Mouse (Mus musculus): ENCODE results near the gene Ncoa7.

The Ncoa7 gene

DNA sequence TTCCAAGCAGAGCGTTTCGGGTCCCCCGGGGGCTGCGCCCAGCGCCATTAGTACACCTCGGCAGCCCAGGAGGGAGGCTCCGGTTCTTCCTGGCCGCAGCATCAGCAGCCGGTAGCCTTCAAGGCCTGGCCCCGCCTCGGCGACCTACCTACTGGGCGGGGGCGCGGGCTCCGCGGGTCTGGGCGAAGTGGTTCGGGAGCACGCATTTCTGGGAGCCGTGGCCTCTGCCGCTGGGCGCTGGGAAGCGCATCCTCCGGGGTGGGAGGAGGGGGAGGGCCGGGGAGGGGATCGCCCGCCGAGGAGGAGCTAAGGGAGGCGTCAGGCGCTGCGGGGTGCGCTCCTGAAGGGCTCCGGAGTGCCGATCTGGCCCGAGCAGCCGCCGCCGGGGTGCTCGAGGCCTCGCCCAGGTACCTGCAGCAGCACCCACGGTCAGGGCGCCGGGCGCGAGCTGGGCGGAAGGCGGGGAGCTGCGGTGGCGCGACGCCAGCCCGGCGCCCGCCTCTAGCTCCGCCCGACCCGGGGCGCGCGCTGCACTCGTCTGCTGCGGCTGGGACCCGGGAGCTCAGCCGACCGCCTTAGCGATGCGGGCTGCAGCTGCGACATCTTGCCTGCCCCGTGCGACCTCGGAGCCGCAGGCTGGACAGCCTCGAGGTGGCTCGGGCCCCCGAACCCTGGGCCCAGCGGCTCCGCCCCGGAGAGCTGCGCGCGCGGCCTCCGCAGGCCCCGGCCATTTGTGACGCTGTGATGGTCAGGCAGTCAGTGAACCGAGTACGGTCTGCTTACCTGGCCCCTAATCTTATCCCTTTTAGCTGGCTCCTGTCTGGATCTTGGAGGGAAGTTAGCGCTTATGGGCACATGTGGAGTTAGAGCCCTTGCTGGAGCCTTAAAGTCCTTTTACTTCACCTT is at the start of gene Ncoa7:
Gene Ncoa7, minus strand, starts transcription at position 646 of the 906 bp plus-strand sequence.
- DNase-seq (ENCODE audit: low spot score), result peak; percentile 77

DNA sequence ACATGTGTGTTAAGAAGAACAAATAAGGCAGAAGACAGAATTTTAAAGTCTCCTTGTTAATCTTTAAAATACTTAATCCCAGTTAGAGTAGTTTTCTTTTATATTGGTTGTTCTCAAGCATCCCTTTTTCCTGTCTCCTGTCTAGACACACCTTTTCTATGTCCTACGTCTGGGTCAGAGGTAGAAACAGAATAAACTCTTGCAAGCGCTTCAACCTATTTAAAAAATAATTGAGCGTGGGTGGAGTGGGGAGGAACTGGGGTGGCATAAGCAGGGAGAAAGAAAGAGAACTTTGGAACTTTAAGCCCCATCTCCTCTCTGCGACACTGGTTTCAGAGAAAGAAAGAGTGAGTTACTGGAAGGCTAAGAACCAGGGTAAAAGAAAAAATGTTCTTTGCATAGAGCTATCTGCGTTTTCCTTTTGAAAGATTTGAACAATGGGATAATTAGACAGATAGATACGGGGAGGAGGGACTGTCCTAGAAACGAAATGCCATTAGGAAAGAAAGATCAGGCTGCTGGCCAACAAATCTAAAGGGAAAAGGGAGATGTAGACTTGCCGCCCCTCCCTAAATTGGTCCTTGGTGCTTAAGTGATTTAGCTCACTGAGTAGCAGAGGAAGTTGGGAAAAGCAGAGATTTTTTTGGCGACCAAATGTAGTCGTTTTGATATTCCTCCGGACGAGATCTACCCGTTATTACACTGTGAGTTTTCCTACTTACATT is 42.1 kb upstream of the Ncoa7 start:
- DNase-seq (ENCODE audit: low spot score), result no peak

DNA sequence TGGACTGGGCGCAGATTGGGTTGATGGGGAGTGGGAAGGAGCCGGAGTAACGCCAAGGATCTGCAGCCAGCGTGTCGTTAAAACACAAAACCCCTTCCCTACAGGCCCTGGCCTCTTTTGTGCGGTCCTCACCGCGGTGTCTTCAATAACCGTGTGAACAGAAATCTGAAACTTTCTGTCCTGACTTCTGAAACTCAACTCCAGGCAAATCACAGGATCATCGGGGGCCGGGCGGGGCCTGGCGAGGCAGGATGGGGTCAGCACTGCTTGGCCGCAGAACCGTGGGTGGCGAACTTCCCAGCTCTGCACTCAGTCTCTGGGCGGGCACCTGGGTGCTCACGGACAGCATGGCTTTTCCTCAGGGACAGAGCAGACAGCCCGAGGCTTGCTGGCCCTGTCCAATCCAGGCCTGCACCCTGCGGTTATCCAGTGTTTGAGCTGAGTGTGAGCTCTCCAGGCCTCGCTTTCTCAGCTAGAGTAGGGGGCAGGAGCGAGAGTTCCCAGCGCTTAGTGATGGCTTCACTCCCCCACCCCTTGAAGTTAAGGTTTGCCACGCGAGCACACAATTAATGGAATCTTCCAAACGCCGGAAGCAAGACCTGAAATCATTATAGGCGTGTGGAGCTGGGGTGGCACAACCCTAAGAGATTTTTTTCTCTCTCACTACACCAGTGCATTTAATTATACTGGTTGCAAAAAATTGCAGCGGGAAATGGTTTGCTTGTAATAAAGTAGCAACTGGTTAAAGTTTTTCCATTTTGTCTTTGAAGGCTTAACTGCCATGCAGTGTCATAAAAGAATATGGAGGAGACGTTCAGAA is 41.3 kb upstream of the Ncoa7 start:
- DNase-seq (ENCODE audit: low spot score), result no peak

DNA sequence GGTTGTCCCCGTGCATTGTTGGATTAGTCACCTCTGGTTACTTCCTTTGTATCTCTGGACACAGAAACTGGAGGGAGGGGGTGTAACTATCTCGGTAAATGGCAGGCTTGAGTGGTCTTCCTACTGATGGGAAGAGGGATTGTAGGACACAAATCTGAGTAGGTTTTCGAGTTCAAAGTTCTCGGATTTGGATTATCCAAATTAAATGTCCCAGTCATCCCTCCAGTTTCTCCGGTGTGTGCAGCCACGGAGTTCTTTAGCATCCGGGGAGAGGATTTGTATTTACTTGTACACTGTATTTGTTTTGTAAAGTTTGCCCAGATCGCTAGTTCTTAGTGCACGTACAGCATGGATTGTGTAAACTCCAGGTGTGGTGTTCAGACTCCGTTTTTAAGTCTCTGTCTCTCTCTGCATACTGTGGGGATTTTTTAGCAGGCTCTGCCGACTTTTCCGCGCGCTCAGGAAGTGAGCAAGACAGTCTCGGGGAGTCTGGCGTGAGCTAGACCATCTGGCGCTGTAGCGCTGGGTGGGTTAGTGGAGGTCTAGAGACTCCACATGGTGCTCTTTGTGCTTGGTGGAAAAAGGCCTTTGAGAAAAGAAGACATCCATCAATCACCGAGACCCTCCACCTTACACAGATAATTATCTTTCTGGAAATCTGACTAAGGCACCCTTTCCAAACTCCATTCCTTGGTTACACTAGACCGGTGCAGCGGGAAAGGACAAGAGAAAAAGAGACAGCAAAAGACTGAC is 40.5 kb upstream of the Ncoa7 start:
- DNase-seq (ENCODE audit: low spot score), result no peak

DNA sequence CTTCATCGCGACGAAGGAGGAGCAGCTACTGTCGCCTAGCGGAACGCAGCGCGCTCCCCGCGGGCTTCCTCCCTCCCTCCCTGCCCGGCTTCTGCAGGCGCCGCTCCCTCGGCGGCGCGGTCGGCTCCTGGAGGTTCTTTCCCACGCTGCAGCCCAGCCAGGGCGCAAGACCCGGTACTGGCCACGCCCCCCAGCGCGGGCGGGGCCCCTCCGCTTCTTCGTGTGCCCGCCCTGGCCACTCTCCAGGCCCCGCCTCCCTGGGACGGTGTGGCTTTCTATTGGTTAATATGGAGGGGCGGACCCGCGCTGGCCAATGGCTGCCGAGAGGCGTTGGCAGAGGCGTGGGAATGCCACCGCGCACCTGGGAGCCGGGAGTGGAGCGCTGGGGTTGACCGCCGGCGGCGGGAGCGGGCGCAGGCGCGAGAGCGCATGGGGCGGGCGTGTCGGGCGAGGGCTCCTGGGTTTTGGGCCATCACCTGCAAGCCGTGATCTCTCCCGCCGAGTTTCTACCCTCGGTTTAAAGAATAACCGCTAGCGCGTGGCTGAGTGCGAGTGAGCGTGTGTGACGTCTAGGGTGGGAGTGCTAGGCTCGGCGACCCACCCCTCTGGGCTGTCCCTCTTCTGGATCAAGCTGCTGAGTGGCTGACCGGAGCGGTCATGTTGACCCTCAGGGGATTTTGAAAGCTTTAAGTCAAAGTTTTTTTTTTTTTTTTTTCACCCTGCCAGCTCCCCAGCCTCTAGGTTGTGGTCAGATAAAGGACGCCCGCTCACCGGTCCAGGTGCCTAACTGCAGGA is 39.7 kb upstream of the Ncoa7 start, which contains the start of gene Hey2:
Gene Hey2, minus strand, starts transcription at position 159 of the 795 bp plus-strand sequence.
- peak; percentile 90 for DNase-seq (ENCODE audit: low spot score)

DNA sequence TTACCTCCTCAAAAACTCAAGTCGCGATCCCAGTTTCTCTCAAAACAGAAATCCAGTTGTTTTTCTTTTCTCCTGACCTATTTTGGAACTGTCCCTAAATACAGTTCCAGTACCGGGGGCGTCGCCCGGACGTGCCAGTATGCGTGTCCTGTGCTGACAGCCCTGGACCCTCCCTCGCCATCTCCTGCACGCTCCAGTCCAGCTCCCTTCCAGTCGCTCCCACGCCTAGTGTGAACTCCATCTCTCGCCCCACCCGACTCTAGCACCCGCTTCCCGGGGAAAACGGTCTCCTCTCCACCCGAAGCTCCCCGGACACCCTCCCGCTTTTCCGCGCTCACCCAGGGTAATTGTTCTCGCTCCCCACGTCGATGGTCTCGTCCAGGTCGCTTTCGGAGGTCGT is 39.1 kb upstream of the Ncoa7 start:
- no peak for DNase-seq (ENCODE audit: low spot score)

DNA sequence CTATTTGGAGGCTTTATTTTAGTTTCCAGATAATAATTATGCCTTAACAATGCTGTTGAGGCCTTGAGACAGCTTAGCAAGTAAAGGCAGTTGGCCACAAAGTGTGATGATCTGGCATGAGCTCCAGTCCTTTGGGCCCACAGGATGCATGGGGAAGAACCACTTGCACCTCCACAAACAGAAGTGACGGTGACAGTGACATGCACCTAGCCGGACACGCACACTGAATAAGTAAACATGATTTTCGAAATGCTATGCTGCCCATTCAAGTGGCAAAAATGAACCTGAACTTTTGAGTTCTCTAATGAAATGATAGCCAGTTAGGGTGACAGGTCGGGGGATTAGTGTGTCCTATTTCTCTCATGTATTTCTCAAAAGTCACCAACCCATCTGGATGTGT is 37.7 kb upstream of the Ncoa7 start:
- DNase-seq (ENCODE audit: low spot score), result no peak

DNA sequence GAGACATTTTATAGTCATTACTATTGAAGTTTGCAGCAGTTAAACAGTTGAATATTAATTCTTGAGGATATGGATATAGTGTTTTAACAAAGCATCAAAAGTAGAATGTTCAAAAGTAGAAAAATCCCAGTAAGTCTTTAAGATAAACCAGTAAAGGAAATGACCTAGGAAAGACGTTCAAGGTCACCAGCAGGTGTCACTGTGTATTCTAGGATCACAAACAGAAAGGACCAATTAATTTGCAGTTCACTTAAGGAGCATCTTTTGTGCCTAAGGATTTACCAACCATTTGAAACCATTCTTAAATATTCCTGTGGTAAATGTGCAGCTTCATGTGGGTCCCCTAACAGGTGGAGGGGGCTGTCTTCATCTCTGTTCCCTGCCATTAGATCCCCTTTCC is 35.1 kb upstream of the Ncoa7 start:
- no peak for DNase-seq (ENCODE audit: low spot score)

DNA sequence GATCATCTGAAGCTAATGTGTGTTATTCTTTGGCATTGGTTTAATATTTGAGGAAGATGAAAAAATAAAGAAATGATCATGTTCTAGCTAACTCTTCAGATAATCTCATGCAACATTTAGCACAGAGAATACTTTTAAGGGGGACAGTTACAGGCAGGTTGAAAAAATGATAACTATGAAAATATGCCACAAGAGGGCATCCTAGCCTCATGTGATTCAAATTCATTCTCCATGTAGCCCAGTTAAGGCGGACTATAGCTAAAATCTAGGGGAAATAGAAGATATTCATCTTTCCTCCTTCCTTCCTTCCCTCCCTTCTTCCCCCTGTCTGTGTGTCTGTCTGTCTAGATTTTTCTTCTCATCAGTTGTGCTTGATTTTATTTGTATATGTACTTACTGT is 21.9 kb upstream of the Ncoa7 start:
- no peak for DNase-seq (ENCODE audit: low spot score)

DNA sequence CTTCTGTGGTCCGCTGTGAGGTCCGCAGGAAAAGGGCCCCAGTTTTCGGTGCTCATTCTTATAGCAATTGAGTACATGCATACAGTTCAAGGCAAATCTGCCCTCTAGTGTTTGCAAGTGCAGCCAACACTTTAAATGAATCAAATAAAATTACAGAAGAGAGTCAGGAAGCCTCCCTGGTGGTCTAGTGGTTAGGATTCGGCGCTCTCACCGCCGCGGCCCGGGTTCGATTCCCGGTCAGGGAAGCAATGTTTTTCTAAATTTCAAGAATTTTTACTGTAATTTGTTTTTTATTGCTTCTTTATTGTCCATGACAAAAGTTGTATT is 7.8 kb upstream of the Ncoa7 start:
- DNase-seq (ENCODE audit: low spot score), result peak; percentile 72

DNA sequence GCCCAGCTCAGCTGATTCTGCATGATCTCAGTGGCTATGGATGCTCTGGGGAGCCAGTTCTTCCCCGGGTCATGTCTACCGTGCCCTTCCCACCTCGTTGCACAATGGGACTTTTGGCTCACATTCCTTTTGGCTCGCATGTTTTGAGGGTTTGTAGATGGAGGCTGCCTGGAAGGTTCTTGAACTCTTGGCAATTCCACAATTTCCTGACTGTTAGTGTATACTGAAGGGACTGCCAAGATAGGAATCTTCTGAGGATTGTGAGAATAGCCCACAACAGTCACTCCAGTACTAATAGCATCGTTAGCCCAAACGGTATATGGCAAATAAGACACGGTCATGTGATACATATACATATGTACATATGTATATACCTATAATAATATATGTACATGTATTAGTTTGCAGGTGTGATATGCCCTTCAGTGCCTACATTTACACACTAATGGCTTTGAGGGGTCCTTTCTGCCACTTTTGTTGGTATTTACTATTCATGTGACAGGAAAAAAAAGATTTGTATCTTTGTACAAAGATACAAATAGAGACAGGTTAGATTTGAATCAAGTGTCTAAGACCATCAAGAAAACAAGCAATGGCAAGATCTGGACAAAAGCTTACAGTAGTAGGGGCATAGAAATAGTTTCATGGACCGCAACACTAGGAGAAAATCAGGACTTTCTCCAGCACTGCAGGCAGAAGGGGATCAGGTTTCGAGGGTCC is 7.3 kb upstream of the Ncoa7 start:
- no peak for DNase-seq (ENCODE audit: low spot score)

DNA sequence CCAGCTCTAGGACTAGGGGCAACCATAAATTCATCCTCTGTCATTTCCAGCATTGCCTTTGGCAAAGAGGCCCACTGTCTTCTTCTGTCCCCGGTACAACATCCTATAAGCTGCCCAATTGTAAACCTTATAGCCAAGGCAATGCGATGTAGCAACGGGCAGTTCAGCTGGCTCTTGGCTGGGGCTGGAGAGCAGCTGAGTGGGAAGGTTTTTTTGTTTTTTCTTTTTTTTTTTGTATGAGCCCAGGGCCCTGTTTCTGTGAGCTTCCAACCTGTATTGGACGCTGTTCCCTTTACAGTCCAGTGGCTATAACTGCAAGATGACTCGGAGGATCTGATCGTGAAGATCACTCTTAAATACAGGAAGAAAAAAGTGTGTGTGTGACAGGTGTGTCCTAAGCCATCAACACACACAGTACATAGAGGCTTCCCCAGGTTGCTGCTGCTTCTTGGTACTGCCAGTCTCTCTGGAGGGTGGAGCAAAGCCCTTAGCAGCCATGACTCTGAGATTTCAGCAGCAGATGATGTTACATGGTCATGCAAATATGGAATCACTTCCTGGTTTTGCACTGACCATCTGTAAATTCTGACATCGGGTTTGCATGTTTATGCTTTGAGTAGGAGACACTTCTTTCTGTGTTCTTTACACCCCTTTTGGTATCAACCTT is 594 bp upstream of the Ncoa7 start:
- no peak for DNase-seq (ENCODE audit: low spot score)

DNA sequence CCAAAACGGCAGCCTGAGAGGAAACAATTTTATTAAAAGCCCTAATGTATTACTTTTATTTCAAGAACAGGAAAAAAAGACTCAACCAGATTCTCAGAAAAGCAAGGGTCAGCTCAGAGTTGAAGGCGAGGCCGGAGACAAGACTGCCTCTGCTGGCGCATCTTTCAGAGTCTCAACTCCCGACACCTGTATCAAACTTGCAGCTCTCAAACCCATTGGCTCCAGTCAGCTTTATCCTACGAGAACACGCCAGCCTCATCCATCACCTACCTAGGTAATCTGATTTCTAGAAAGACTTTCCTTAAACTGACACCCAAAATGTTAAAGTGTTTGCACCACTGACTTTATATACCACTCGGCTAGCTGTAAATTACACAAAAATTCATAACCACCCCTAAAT is 1.1 kb downstream of the Ncoa7 start:
- peak; percentile 40 for DNase-seq (ENCODE audit: low spot score)

DNA sequence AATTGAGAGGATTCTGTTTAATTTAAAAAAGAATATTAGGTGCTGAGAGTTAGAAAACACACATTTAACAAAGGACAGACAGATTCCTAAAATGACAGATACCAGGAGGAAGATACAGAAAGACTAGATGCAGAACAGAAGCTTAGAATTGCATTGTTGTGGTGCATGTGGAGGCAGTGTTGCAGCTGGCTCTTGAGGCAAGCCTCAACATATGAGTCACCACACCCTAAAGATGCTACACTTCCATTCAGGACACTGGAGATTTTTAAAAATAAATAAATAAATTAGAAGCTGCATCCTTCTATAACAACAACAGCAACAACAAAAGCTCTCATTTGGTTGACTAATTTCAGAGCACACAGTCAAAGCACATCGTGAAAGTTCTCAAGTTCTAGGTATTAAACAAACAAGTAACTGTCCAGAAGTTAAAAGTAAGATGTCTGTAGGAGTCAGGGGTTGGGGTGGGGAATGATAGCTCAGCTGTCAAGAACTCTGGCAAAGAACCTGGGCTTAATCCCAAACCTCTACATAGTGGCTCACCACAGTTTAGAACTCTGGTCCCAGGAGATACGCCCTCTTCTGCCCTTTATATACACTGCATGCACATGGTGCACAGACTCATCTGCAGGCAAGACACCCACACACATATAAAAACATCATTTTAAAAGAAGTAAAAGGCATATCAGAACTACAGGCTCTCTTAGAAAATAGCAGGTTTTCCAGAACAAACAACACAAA is 3.2 kb downstream of the Ncoa7 start:
- DNase-seq (ENCODE audit: low spot score), result no peak

DNA sequence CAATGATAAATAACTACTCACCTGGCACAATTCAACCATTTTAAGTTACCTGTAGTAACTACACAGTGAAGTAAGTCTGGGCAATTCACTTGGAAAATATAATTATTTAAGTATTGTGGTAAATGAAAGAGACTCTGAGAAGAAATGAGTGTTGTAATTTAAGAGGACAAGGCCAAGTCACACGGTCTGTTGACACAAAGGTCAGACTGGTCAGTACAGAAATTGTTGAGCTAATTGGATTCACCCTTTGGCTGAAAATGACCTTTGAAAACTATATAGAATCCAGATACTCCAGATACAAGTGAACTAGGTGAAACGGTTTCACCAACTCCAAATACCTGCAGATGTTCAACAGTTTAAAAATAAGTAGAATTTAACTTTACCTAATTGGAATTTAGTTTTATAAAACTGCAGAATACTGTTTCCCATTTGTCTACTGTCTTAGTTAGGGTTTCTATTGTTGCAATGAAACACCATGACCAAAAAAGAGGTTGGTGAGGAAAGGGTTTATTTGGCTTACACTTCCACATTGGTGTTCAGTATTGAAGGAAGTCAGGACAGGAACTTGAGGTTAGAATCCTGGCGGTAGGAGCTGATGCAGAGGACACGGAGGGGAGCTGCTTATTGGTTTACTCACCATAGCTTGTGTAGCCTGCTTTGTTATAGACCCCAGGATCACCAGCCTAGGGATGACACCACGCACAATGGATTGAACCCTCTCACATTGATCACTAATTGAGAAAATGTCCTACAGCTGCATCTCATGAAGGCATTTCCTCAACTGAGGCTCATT is 6.5 kb downstream of the Ncoa7 start:
- no peak for DNase-seq (ENCODE audit: low spot score)

DNA sequence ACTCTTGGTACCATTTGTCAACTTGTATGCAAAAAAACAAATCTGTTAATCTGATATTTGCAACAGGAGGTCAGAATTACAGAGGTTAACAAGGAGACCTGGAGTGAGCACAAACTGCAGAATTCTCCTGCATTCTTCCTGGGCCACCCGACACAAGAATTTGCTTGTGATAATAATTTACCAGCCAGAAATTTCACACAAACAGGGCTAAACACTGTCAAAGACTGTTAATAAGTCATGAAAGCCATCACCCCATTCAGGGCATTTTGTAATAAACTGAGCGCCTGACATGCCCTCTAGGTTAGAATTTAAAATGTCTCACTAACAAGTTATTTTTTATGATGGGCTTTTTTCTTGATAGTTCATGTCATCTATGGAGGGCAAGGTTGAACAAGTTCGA is 12.1 kb downstream of the Ncoa7 start:
- DNase-seq (ENCODE audit: low spot score), result no peak

DNA sequence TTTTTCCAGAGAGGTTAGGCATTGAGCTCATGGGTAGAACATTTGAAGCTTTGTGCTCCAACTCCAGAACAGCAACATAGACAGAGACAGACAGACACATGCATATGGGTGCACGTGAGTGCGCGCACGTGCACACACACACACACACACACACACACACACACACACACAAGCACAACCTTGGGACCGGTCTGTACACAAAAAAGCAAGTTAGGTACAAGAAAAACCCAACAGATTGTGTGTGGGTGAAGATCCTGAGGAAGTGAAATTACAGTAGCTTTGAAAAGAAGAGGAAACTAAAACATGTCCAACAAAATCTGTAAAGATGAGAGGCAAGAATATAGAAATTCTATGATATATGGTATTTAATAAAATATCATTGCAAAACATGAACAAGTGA is 13.6 kb downstream of the Ncoa7 start:
- DNase-seq (ENCODE audit: low spot score), result no peak

DNA sequence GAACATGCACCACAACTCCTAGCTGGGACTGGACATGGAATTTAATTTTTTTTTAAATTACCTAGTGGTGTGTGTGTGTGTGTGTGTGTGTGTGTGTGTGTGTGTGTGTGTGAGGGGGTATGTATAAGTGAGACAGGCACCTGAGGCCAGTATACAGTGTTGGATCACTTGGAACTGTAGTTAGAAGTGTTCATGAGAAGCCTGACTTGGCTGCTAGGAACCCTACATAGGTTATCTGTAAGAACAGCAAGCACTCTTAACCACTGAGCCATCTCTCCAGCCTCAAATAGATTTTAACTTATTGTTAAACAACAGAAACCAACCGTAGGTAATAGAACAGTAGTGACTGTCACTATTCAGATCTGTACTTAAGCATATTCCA is 14.8 kb downstream of the Ncoa7 start:
- no peak for DNase-seq (ENCODE audit: low spot score)

Measured in spleen, adult 12 weeks (tissue).